Comparison of ENCODE assay signal across 36 mouse cellular contexts in genomic region chr11:28307723-28308122, GRCm38 (mm10). TPM values are rescaled to one million over a fixed set of nuclear protein-coding genes. Genes with fewer than 3 reads are reported as not detected.
"Had no signal": no experiment of that assay in that cellular context is flagged by ENCODE, and none has a peak within 500 bp of the region (broad histone marks: within the 10 kb centered on the region; RNA-seq: fewer than 3 reads in every experiment).

No protein-coding gene starts in this region.

- H3K9ac ChIP-seq: limb, embryonic 12.5 days; limb, embryonic 13.5 days; limb, embryonic 15.5 days; liver, embryonic 12.5 days; liver, embryonic 13.5 days; liver, embryonic 14.5 days; liver, embryonic 15.5 days; liver, postnatal 0 days; lung, embryonic 14.5 days; lung, embryonic 15.5 days; midbrain, embryonic 12.5 days; midbrain, embryonic 13.5 days; midbrain, embryonic 15.5 days; neural tube, embryonic 12.5 days; neural tube, embryonic 13.5 days had no signal

- DNase-seq: left cerebral cortex, postnatal 4 days; liver; liver, embryonic 13.5 days; liver, postnatal 0 days; lung, adult 18-20 months; lung, adult 2 months; lung, embryonic 14.5 days; lung, postnatal 10 days; lung, postnatal 14 days; lung, postnatal 36 days; lung, postnatal 4 days; midbrain, embryonic 14.5 days had no signal

- H3K4me1 ChIP-seq: limb, embryonic 10.5 days; limb, embryonic 12.5 days; limb, embryonic 13.5 days; limb, embryonic 15.5 days; liver, embryonic 12.5 days; liver, embryonic 13.5 days; liver, embryonic 15.5 days; lung, embryonic 15.5 days; megakaryocyte, embryonic 14.5 days; midbrain, embryonic 10.5 days; midbrain, embryonic 12.5 days; midbrain, embryonic 13.5 days; midbrain, embryonic 15.5 days; neural tube, embryonic 12.5 days; neural tube, embryonic 13.5 days had no signal

- H3K36me3 ChIP-seq: limb, embryonic 10.5 days; limb, embryonic 12.5 days; limb, embryonic 13.5 days; limb, embryonic 15.5 days; liver, embryonic 12.5 days; liver, embryonic 13.5 days; liver, embryonic 15.5 days; lung, embryonic 15.5 days; midbrain, embryonic 10.5 days; midbrain, embryonic 12.5 days; midbrain, embryonic 13.5 days; midbrain, embryonic 15.5 days; neural tube, embryonic 12.5 days; neural tube, embryonic 13.5 days had no signal

- H3K27ac ChIP-seq: limb, embryonic 10.5 days; limb, embryonic 12.5 days; limb, embryonic 13.5 days; limb, embryonic 15.5 days; liver, embryonic 12.5 days; liver, embryonic 13.5 days; liver, embryonic 14.5 days; liver, embryonic 15.5 days; lung, embryonic 15.5 days; macrophage; midbrain, embryonic 10.5 days; midbrain, embryonic 12.5 days; midbrain, embryonic 13.5 days; midbrain, embryonic 15.5 days; neural tube, embryonic 12.5 days; neural tube, embryonic 13.5 days had no signal

- ATAC-seq: liver, embryonic 12.5 days; liver, postnatal 0 days; lung, postnatal 0 days; midbrain, embryonic 13.5 days; midbrain, embryonic 15.5 days; midbrain, embryonic 16.5 days had no signal

- H3K9me3 ChIP-seq: limb, embryonic 10.5 days; limb, embryonic 12.5 days; limb, embryonic 13.5 days; limb, embryonic 15.5 days; liver, embryonic 12.5 days; liver, embryonic 13.5 days; liver, embryonic 15.5 days; lung, embryonic 15.5 days; megakaryocyte, embryonic 14.5 days; midbrain, embryonic 10.5 days; midbrain, embryonic 12.5 days; midbrain, embryonic 13.5 days; midbrain, embryonic 15.5 days; neural tube, embryonic 12.5 days; neural tube, embryonic 13.5 days had no signal

- H3K4me2 ChIP-seq: limb, embryonic 12.5 days; limb, embryonic 13.5 days; limb, embryonic 15.5 days; liver, embryonic 11.5 days; liver, embryonic 12.5 days; liver, embryonic 13.5 days; liver, embryonic 15.5 days; lung, embryonic 14.5 days; lung, embryonic 15.5 days; midbrain, embryonic 11.5 days; midbrain, embryonic 12.5 days; midbrain, embryonic 13.5 days; midbrain, embryonic 15.5 days; neural tube, embryonic 12.5 days; neural tube, embryonic 13.5 days had no signal

- H3K4me3 ChIP-seq: limb, embryonic 10.5 days; limb, embryonic 12.5 days; limb, embryonic 13.5 days; limb, embryonic 15.5 days; liver, embryonic 12.5 days; liver, embryonic 13.5 days; liver, embryonic 15.5 days; lung, embryonic 15.5 days; megakaryocyte, embryonic 14.5 days; midbrain, embryonic 10.5 days; midbrain, embryonic 12.5 days; midbrain, embryonic 13.5 days; midbrain, embryonic 15.5 days; myocyte; neural tube, embryonic 12.5 days; neural tube, embryonic 13.5 days had no signal

- H3K27me3 ChIP-seq: limb, embryonic 12.5 days; limb, embryonic 13.5 days; limb, embryonic 15.5 days; liver, embryonic 12.5 days; liver, embryonic 13.5 days; liver, embryonic 15.5 days; lung, embryonic 15.5 days; megakaryocyte, embryonic 14.5 days; midbrain, embryonic 12.5 days; midbrain, embryonic 13.5 days; midbrain, embryonic 15.5 days; neural tube, embryonic 12.5 days; neural tube, embryonic 13.5 days had no signal

RNA-seq across cellular contexts. Expression of gene Gm6685, which starts 31.9 kb away (rescaled TPM):
- polyA plus RNA-seq: limb, embryonic 12.5 days; limb, embryonic 14.5 days; limb, embryonic 15.5 days; liver, embryonic 11.5 days; liver, embryonic 13.5 days; liver, embryonic 15.5 days; liver, embryonic 16.5 days; liver, postnatal 0 days; lung, embryonic 14.5 days; lung, postnatal 0 days; macrophage; midbrain, embryonic 12.5 days; midbrain, embryonic 14.5 days; midbrain, embryonic 15.5 days; midbrain, postnatal 0 days; neural tube, embryonic 12.5 days; neural tube, embryonic 13.5 days had no signal
